Mouse (Mus musculus) limb, embryonic 12.5 days (tissue): ENCODE measurements at regions not wholly inside any gene's neighbourhood (a gene's known extent, or its start where the extent isn't known, plus 50 kb on each side); places are given as distances from the start of the nearest gene placed in this dataset.

Experiments used
- ATAC-seq: fragments of 200-750 bp; cut with Nextera tagmentation; 2 replicates; pipeline ENCODE4 v1.8.0; 2017; ENCODE audit warnings: low read depth, moderate TSS enrichment; ENCODE audit not compliant: insufficient number of reproducible peaks, insufficient read depth, low FRiP score, low TSS enrichment
- H3K27ac ChIP-seq: fragments of 300-500 bp; sonication (generic); 2 replicates; pipeline ENCODE4 v1.5.1; 2016; ENCODE audit warnings: mild to moderate bottlenecking, moderate library complexity
- H3K27me3 ChIP-seq: fragments of 300-500 bp; sonication (generic); 2 replicates; pipeline ENCODE4 v1.6.1; 2016; ENCODE audit warnings: mild to moderate bottlenecking, moderate library complexity
- H3K36me3 ChIP-seq: fragments of 300-500 bp; sonication (generic); 2 replicates; pipeline ENCODE4 v1.6.1; 2016; ENCODE audit warnings: mild to moderate bottlenecking, moderate library complexity
- H3K4me1 ChIP-seq: fragments of 300-500 bp; sonication (generic); replicated peaks from 2 replicates; pipeline ENCODE4 v1.6.1; 2016
- H3K4me2 ChIP-seq: fragments of 300-500 bp; sonication (generic); 2 replicates; pipeline ENCODE4 v1.6.1; 2016; ENCODE audit warnings: mild to moderate bottlenecking, moderate library complexity
- H3K4me3 ChIP-seq: fragments of 300-500 bp; sonication (generic); replicated peaks from 2 replicates; pipeline ENCODE4 v1.5.1; 2016; ENCODE audit warnings: mild to moderate bottlenecking
- H3K9ac ChIP-seq: fragments of 300-500 bp; sonication (generic); replicated peaks from 2 replicates; pipeline ENCODE4 v1.6.1; 2016; ENCODE audit warnings: mild to moderate bottlenecking, moderate library complexity
- H3K9me3 ChIP-seq: fragments of 300-500 bp; sonication (generic); 2 replicates; pipeline ENCODE4 v1.6.1; 2016; ENCODE audit warnings: mild to moderate bottlenecking, moderate library complexity
- WGBS: fragments of 180-500 bp; shearing (Covaris S2); methylation state at CpG from one replicate; pipeline ENCODE4 v1.1.7; 2016; 5-methylcytosine and 5-hydroxymethylcytosine counted together

GRCm38 (mm10) chr9:52841105-52841504 is 161.5 kb upstream of the AI593442 start:
- no peaks in the 10 kb centered on the region for H3K27me3 ChIP-seq
- no peak overlapping the region for H3K27ac ChIP-seq
- no peak for ATAC-seq
- no peaks in the 10 kb centered on the region for H3K9me3 ChIP-seq
- H3K4me3 ChIP-seq: no peak overlapping the region
- H3K4me2 ChIP-seq: no peak overlapping the region
- H3K9ac ChIP-seq: no peak overlapping the region
- no peaks in the 10 kb centered on the region for H3K4me1 ChIP-seq
- 88% methylated on average over 4 of the region's 4 CpGs for WGBS
- H3K36me3 ChIP-seq: no peaks in the 10 kb centered on the region

- H3K36me3 ChIP-seq: no peaks in the 10 kb centered on the region
- no peaks in the 10 kb centered on the region for H3K4me1 ChIP-seq
- no peak overlapping the region for H3K4me3 ChIP-seq
- ATAC-seq: no peak
- no peak overlapping the region for H3K9ac ChIP-seq
- no peaks in the 10 kb centered on the region for H3K9me3 ChIP-seq
- H3K27ac ChIP-seq: no peak overlapping the region
- no peaks in the 10 kb centered on the region for H3K27me3 ChIP-seq
- H3K4me2 ChIP-seq: no peak overlapping the region
Measured at GRCm38 (mm10) chr9:52839996-52840395, 160.4 kb upstream of the AI593442 start.

GRCm38 (mm10) chr9:52836151-52836630 is 156.6 kb upstream of the AI593442 start:
- no peak for ATAC-seq
- no peaks in the 10 kb centered on the region for H3K36me3 ChIP-seq
- H3K9ac ChIP-seq: no peak overlapping the region
- H3K4me3 ChIP-seq: no peak overlapping the region
- no peaks in the 10 kb centered on the region for H3K27me3 ChIP-seq
- WGBS: 87% methylated on average over 6 of the region's 6 CpGs
- H3K9me3 ChIP-seq: no peaks in the 10 kb centered on the region
- no peak overlapping the region for H3K27ac ChIP-seq
- H3K4me1 ChIP-seq: no peaks in the 10 kb centered on the region
- no peak overlapping the region for H3K4me2 ChIP-seq

- no peak overlapping the region for H3K27ac ChIP-seq
- H3K4me1 ChIP-seq: no peaks in the 10 kb centered on the region
- no peak for ATAC-seq
- H3K4me2 ChIP-seq: no peak overlapping the region
- H3K4me3 ChIP-seq: no peak overlapping the region
- H3K9ac ChIP-seq: no peak overlapping the region
- H3K27me3 ChIP-seq: no peaks in the 10 kb centered on the region
- no peaks in the 10 kb centered on the region for H3K9me3 ChIP-seq
- no peaks in the 10 kb centered on the region for H3K36me3 ChIP-seq
- WGBS: 89% methylated on average over 8 of the region's 8 CpGs
Measured at GRCm38 (mm10) chr9:52835481-52836150, 156.0 kb upstream of the AI593442 start.

GRCm38 (mm10) chr9:52826781-52827180 is 147.2 kb upstream of the AI593442 start:
- H3K27me3 ChIP-seq: no peaks in the 10 kb centered on the region
- no peak for ATAC-seq
- no peak overlapping the region for H3K4me2 ChIP-seq
- no peak overlapping the region for H3K27ac ChIP-seq
- H3K9me3 ChIP-seq: no peaks in the 10 kb centered on the region
- WGBS: 76% methylated on average over 1 of the region's 1 CpGs
- no peaks in the 10 kb centered on the region for H3K4me1 ChIP-seq
- H3K9ac ChIP-seq: no peak overlapping the region
- H3K36me3 ChIP-seq: no peaks in the 10 kb centered on the region
- H3K4me3 ChIP-seq: no peak overlapping the region

GRCm38 (mm10) chr9:52816309-52816708 is 136.7 kb upstream of the AI593442 start:
- H3K4me1 ChIP-seq: no peaks in the 10 kb centered on the region
- H3K36me3 ChIP-seq: no peaks in the 10 kb centered on the region
- H3K4me2 ChIP-seq: no peak overlapping the region
- H3K9ac ChIP-seq: no peak overlapping the region
- H3K4me3 ChIP-seq: no peak overlapping the region
- H3K9me3 ChIP-seq: no peaks in the 10 kb centered on the region
- WGBS: 82% methylated on average over 4 of the region's 4 CpGs
- H3K27ac ChIP-seq: no peak overlapping the region
- no peaks in the 10 kb centered on the region for H3K27me3 ChIP-seq
- ATAC-seq: no peak

- no peak overlapping the region for H3K4me2 ChIP-seq
- no peaks in the 10 kb centered on the region for H3K9me3 ChIP-seq
- H3K27me3 ChIP-seq: no peaks in the 10 kb centered on the region
- no peaks in the 10 kb centered on the region for H3K4me1 ChIP-seq
- WGBS: 95% methylated on average over 13 of the region's 13 CpGs
- no peak for ATAC-seq
- no peak overlapping the region for H3K9ac ChIP-seq
- H3K36me3 ChIP-seq: no peaks in the 10 kb centered on the region
- H3K27ac ChIP-seq: no peak overlapping the region
- H3K4me3 ChIP-seq: no peak overlapping the region
Measured at GRCm38 (mm10) chr9:52802969-52803368, 123.4 kb upstream of the AI593442 start.

GRCm38 (mm10) chr9:52801801-52802200 is 122.2 kb upstream of the AI593442 start:
- no peaks in the 10 kb centered on the region for H3K36me3 ChIP-seq
- H3K4me2 ChIP-seq: no peak overlapping the region
- H3K9ac ChIP-seq: no peak overlapping the region
- no peaks in the 10 kb centered on the region for H3K27me3 ChIP-seq
- no peak for ATAC-seq
- 89% methylated on average over 5 of the region's 5 CpGs for WGBS
- H3K4me1 ChIP-seq: no peaks in the 10 kb centered on the region
- no peak overlapping the region for H3K4me3 ChIP-seq
- no peaks in the 10 kb centered on the region for H3K9me3 ChIP-seq
- H3K27ac ChIP-seq: no peak overlapping the region

- Histone ChIP-seq H3K4me1 (no peaks in the 10 kb centered on the region), H3K9me3 (no peaks in the 10 kb centered on the region), H3K27me3 (no peaks in the 10 kb centered on the region), H3K27ac (no peak overlapping the region), H3K36me3 (no peaks in the 10 kb centered on the region), H3K4me3 (no peak overlapping the region), H3K4me2 (no peak overlapping the region), H3K9ac (no peak overlapping the region)
- peak; percentile 66; the same call in 1 of the 2 replicates for ATAC-seq
- 67% methylated on average over 3 of the region's 3 CpGs for WGBS
Measured at GRCm38 (mm10) chr9:52800476-52800875, 120.9 kb upstream of the AI593442 start.

- WGBS: 50% methylated on average over 1 of the region's 1 CpGs
- no peak overlapping the region for H3K4me3 ChIP-seq
- H3K4me1 ChIP-seq: no peaks in the 10 kb centered on the region
- no peak for ATAC-seq
- no peak overlapping the region for H3K27ac ChIP-seq
- H3K27me3 ChIP-seq: no peaks in the 10 kb centered on the region
- no peaks in the 10 kb centered on the region for H3K36me3 ChIP-seq
- H3K4me2 ChIP-seq: no peak overlapping the region
- H3K9me3 ChIP-seq: no peaks in the 10 kb centered on the region
- H3K9ac ChIP-seq: no peak overlapping the region
Measured at GRCm38 (mm10) chr9:52792596-52792995, 113.0 kb upstream of the AI593442 start.

GRCm38 (mm10) chr9:52782520-52782919 is 102.9 kb upstream of the AI593442 start:
- Histone ChIP-seq H3K4me2 (no peak overlapping the region), H3K4me1 (no peaks in the 10 kb centered on the region), H3K9ac (no peak overlapping the region), H3K27me3 (no peaks in the 10 kb centered on the region), H3K36me3 (no peaks in the 10 kb centered on the region), H3K9me3 (no peaks in the 10 kb centered on the region), H3K27ac (no peak overlapping the region), H3K4me3 (no peak overlapping the region)
- 78% methylated on average over 3 of the region's 3 CpGs for whole genome bisulfite sequencing
- no peak for ATAC-seq

- no peak overlapping the region for H3K9ac ChIP-seq
- ATAC-seq: no peak
- no peaks in the 10 kb centered on the region for H3K27me3 ChIP-seq
- H3K4me2 ChIP-seq: no peak overlapping the region; the same call in 1 of the 2 replicates
- 0 out of 2 replicates have a peak, but pooled peaks cover 3% of the 10 kb centered on the region for H3K9me3 ChIP-seq
- no peaks in the 10 kb centered on the region for H3K36me3 ChIP-seq
- no peak overlapping the region for H3K4me3 ChIP-seq
- 0 out of 2 replicates have a peak, but pooled peaks cover 4% of the 10 kb centered on the region for H3K4me1 ChIP-seq
- H3K27ac ChIP-seq: peak overlapping the region; percentile 50
- 13% methylated on average over 6 of the region's 6 CpGs for WGBS
Measured at GRCm38 (mm10) chr9:52776542-52776941, 97.0 kb upstream of the AI593442 start.
